Mouse (Mus musculus): ENCODE results near the gene Chid1.

The Chid1 gene

GRCm38 (mm10) chr7:141539556-141540311 lies at the start of gene Chid1:
TSS of gene Chid1 (minus strand) at chr7:141539857.
- peak; percentile 99 for DNase-seq

- no peak for DNase-seq
Measured at GRCm38 (mm10) chr7:141588890-141589289, 49.2 kb upstream of the Chid1 start.

DNA sequence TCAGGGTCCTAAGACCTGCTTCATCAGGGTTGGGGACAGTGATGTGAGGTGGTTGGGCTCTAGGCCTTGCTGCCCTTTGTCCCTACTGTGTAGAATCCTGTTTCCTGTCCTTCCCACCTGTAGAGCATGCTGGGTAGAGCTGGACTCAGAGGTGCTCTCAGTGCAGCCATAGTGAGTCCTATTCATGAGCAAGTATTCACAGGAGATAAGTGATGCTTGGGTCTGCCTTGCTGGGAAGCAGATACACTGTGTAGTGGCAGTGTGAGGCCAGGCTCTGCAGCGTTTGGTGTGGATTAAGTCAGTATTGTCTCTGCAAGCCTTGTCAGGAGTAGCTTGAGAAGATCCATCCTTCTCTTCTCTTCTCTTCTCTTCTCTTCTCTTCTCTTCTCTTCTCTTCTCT lies 46.2 kb upstream of the Chid1 start:
- no peak for DNase-seq

DNA sequence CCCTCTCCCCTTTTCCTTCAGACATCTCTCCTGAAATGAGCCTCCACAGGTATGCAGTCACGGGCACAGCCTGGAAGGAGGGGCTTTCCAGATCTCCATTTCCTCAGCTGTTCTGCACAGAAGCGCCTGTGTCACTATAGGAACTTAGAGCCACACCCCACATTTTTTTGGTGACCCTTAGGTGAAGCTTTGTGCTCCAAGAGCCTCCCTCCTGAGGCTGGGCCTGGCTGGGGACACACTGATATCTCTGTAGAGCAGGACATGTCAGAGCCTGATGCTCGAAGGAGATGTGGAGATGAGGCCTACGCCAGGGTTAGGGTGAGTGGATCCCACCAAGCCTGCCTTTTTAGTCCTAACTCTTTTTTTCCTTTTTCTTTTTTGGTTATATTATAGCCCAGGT lies 45.6 kb upstream of the Chid1 start:
- no peak for DNase-seq

DNA sequence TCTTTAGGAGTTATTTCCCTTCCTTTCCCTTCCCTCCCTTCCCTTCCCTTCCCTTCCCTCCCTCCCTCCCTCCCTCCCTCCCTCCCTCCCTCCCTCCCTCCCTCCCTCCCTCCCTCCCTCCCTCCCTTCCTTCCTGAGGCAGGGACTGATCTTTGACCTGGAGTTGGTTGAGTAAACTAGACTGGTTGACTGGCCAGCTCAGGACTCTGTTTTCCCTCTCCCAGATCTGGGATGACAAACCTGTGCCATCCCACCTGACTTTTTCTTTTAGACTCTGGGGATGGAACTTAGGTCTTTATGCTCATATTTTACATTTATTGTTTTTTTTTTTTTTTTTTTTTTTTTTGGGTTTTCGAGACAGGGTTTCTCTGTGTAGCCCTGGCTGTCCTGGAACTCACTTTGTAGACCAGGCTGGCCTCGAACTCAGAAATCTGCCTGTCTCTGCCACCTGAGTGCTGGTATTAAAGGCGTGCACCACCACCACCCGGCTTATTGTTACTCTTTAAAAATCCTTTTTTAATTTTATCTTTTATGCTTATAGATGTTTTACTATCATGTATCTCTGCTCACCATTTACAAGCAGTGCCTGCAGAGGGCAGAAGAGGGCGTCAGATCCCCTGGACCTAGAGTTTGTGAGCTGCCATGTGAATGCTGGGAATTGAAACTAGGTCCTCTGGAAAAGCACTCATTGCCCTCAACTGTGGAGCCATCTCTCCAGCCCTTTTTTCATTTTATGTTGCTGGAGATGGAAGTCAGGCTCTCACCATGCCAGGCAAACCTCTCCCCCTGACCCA lies 44.6 kb upstream of the Chid1 start:
- DNase-seq = no peak

- DNase-seq = no peak
Measured at GRCm38 (mm10) chr7:141581323-141581722, 41.7 kb upstream of the Chid1 start.

- DNase-seq = peak; percentile 13
Measured at GRCm38 (mm10) chr7:141578943-141579342, 39.3 kb upstream of the Chid1 start.

- no peak for DNase-seq
Measured at GRCm38 (mm10) chr7:141578511-141578910, 38.9 kb upstream of the Chid1 start.

GRCm38 (mm10) chr7:141577801-141578200 lies 38.1 kb upstream of the Chid1 start:
- no peak for DNase-seq

DNA sequence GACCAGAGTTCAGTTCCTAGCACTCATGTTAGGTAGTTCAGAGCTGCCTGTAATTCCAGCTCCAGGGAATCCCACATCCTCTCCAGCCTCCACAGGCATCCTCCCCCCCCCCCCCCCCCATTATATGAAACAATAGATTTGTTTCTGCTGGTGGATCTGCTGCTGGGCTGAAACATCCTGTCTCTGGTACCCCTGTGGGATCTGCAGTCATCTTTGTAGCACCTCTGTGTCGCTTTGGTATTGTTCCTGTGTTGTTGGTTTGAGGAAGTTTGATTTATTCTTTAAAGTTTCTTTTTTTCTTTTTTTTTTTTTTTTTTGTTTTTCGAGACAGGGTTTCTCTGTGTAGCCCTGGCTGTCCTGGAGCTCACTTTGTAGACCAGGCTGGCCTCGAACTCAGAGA lies 35.8 kb upstream of the Chid1 start:
- no peak for DNase-seq

GRCm38 (mm10) chr7:141574041-141574440 lies 34.4 kb upstream of the Chid1 start:
- DNase-seq = no peak

DNA sequence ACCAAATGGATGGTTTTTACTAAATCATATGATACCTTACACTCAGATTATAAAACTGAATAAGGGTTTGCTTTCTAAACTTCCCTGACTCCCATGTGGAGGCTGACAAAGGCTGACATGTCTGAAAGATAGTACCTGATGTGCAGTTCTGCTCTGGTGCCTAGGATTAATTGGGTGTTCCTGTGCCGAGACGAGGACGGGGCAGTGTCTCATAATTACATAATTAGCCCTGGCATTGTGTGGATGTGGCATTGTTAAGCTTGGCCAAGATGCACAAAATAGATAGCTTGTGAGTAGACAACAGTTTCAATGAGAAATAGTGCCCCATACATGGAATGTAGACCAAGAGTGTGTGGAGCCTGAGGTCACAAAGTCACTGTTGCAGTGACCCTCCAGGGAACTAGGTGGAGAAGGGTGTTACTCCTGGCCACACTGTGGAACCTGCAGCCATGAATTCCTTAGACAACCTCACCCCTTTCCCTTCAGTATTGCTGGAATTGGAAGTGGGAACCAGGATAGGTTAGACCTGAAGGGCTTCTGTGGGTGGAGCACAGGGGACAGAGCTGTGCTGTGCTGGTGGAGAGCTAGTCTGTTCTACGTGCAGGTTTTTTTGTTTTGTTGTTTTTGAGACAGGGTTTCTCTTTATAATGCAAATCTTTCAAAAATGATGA lies 31.1 kb upstream of the Chid1 start:
- DNase-seq = no peak

- no peak for DNase-seq
Measured at GRCm38 (mm10) chr7:141569916-141570315, 30.3 kb upstream of the Chid1 start.

- no peak for DNase-seq
Measured at GRCm38 (mm10) chr7:141569283-141569803, 29.7 kb upstream of the Chid1 start.

- DNase-seq = no peak
Measured at GRCm38 (mm10) chr7:141566587-141566986, 26.9 kb upstream of the Chid1 start.

DNA sequence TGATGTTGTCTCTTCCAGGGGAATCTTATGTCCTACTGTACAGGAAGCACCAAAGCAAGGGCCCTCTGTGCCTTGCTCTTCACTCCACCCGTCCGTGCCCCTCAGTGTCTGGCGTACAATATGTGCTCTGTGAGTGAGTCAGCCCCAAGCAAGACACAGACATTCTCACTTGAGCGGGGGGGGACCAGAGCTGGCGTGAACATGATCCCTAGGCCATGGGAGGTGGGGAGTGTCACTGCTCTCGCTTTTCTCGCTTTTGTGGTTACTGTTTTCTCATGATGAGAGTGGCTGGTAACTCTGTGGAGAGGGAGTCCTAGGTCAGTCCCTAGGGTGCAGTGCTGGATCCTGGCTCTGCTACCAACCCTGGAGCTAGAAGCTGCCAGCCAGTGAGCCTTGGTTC lies 24.9 kb upstream of the Chid1 start:
- DNase-seq = no peak

DNA sequence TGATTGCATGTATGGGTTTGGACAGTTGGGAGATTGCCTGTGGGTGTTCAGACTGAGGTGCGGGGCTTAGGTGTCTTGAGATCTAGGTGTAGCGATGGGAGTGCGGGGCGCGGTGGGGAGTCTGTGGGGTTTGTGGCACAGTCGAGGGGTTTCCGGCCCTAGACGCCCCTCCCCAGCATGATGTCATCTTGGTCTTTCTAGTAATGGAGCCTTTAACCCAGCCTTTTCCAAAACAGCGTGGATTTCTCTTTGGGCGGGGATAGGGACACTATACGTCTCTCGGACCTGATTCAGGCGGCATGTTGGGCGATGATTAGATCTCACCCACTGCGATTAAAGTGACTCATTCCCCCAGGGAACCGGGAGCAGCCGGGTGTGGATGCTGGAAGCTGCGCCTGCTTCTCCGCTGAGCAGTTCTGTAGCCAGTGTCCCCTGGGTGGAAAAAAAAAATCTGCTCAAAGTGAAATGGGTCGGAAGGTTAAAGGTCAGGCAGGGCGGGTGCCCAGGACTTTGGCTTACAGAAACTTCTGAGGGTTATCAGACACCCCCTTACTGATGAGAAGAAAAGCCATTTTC lies 23.3 kb upstream of the Chid1 start:
- DNase-seq = peak; percentile 71

- peak; percentile 68 for DNase-seq
Measured at GRCm38 (mm10) chr7:141562421-141562851, 22.8 kb upstream of the Chid1 start.

- peak; percentile 91 for DNase-seq
Measured at GRCm38 (mm10) chr7:141561682-141562391, 22.2 kb upstream of the Chid1 start, which contains the start of gene Ap2a2. TSS of gene Ap2a2 (plus strand) at chr7:141562173.

DNA sequence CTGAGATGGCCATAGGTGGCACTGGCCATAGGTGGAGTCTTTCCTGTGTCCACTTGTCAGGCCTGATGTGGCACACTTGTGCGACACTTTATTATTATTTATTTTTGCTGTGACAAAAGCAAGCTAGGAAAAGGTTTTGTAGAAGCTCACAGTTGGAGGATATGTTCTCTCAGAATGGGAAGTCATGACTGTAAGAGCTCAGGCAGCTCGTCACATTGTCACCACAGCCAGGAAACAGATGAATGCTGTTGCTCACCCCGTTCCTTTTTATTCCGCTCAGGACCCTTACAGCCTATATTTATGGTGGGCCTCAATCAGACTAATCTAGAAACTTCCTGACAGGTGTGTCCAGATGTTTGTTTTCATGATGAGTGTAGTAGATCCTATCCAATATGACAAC lies 20.8 kb upstream of the Chid1 start:
- no peak for DNase-seq

- DNase-seq = no peak
Measured at GRCm38 (mm10) chr7:141559726-141560325, 20.2 kb upstream of the Chid1 start.

DNA sequence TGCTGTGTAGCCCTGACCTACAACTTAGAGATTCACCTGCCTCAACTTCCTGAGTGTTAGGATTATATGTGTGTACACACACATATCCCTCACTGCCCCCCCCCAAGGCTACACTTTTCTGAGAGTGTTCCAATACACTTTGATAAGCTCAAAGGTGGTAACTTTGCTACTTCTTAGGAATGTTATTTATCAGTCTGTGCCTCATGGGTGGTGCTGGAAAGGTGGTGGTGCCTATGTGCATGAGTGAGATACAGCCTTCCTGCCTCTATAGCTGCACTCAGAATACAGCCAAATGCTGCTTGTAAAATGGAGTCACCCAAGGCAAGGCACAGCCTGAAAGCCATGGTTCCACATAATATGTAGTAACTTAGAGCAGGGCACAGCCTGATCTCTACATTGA lies 19.3 kb upstream of the Chid1 start:
- DNase-seq = no peak

Measured in thymus, postnatal 14 days (tissue).